Mouse (Mus musculus) left cerebral cortex, adult 11 months (tissue): ENCODE measurements around the gene Rreb1.

Experiments
- DNase-seq: peaks from one replicate; pipeline ENCODE4 v3.0.0; 2022; ENCODE audit warnings: low spot score

The Rreb1 gene

DNA sequence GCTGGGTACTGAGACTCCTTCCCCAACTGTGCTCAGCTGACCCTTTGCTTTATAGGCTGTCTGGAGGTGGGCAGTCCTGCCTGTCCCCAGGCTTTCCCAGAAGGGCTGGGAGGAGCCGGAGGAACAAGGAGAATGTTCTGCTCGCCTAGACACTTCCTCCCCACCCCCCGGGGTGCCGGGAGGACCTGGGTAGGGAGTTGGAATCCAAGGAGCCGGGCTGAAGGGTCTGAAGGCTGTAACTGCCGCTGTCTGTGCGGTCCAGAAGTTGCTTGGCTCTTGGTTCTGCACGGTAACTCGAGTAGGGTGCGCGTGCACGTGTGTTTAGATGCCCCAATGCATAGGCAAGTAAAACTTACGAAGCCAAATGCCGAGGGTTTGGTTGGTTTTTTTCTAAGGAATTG, 75.8 kb downstream of the Rreb1 start:
- DNase-seq = no peak

DNA sequence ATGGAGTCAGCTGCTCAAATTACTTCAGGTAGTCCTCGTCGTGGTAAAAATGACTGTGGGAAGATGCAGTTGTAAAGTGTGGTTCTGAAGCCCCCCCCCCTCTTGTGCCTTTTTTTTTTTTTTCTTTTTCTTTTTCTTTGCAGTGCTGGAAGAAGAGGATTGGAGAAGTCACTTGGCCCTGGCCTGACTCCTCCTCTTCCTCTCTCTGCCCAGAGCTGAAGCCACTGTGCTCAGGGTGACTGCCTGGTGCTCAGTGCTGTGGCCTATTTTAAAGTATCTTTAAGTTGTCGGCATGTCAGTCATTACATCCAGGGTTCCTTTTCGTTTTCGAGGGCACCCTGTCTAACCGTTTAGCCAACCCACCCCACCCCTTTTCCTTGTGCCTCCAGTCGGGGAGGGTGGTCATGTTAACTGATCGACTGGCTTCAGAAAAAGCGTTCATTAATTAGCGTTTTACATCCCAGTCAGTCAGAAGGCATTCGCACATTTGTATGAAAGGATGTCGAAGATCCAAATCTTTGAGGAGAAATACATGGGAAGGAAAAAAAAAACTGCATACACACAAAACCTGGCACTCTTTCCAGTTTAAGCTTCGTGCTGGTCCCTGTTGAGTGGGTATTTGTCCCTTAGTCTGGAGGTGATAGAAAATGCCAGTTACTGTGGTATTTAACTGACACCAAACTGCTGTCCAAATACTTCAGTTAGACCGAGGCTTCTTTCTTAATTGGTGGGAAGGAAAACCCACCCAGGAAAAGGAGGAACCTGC, 76.4 kb downstream of the Rreb1 start:
- no peak for DNase-seq

DNA sequence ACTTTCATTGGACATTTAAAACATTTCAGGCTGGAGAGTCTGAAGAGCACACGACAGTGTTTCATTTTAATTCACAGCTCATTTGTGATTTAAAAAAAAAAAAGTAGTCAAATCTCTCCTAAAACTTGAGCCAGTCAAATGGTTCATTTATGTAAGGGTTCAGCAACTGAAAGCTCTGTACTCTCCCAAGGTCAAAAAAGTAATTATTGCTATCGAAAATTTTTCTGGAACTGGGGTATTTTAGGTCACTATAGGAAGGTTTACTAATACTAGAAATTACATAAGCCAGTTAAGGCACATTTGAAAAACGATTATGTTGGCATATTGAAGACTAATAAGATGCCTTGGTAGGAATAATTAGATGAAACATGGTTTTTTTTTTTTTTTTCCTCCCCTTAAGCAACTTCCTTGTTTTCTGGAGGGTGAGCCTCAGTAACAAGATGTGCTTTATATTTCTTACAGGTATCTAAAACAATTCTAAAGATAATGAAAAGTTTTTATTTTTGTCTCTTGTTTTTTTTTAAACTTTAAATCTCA, 77.1 kb downstream of the Rreb1 start:
- no peak for DNase-seq

DNA sequence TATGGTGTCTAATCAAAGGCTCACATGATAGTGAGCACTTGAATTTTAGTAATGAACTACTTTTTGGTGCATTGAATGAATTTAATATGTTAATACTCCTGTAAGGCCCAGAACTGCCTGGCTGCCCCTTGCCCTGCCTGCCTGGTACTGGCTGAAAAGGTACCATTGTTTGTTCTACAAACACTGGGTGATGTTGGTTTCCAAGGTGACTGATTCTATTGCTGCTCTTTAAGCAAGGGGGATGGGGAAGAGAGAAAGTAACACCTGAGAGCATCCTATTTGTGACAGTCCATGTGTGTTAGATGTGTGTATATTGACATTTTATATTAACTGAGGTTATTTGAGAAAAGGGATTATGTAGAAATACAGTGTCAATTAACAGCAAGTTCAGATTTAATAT, 77.6 kb downstream of the Rreb1 start:
- DNase-seq = no peak

DNA sequence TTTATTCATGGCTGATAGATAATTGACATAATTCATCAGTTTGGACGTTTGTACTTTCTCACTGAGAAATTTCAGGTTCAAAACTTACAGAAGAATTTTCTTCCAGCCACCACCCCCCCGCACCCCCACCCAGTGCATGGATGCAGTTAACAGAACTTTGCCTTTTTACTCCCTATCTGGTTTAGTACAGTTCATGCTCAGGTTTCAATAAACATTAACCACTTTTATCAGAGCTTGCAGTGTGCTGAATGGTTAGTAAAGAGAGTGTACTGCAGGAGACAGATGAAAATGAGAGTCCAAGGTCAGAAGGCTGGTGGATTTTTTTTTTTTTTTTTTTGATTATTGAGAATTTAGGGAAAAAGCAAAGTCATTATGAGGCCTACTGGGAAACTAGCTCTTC, 78.3 kb downstream of the Rreb1 start:
- DNase-seq = no peak

DNA sequence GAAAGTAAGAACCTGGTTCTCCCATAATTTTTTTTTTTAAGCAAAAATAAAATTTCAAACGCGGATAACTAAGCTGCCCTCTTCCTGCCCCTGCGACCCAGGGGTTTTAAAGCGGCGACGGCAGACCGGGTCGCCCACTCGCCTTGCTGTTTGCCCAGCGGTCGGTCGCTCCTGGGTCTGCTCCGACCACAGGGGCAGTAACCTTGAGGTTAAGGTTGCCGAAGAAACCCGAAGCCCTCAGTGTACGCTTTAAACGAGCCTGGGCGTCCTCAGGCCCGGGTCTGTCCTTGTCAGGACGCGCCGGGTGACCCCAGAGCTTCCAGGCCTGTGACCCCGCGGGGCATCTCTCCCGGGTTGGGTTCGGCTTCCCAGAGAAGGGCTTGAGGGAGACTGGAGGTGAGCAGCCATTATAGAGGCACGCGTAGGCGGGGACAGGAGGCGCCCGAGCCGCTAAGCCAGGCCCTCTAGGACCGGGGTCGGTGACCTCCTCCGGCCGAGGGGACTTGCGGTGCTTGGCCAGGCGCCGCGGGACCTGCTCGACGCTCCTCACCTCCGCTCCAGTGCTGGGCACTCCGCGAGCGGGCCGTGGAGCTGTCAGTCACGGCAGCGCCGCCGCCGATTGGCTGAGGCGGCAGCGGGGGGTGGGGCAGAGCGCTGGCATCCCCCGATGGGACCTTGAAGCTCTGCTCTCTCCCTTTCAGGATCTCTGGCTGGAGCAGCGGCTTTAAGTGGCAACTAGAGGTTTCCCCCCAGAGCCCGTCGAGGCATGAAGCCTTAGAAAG, 79.3 kb downstream of the Rreb1 start:
- peak; percentile 79 for DNase-seq

DNA sequence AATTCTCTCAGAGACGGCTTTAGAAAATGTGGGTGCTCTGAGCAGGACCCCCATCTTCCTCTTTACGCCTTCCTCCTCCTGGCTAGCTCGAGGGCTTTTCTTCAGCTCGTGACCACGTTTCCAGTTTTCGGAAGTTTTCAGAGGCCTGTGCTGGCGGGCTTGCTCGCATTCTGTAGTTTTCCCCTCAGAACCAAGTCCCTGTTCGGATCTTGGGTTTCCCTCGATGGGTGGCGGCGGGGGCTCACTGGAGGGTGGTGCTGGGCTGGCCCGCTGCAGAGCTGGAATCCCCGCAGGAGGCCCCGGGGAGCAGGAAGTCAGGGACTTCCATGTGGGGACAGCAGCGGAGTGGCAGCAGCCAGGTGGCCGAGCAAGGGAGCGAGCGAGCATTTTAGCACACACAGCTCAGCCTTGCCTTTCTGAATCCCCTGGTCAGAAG, 79.9 kb downstream of the Rreb1 start:
- DNase-seq = no peak

DNA sequence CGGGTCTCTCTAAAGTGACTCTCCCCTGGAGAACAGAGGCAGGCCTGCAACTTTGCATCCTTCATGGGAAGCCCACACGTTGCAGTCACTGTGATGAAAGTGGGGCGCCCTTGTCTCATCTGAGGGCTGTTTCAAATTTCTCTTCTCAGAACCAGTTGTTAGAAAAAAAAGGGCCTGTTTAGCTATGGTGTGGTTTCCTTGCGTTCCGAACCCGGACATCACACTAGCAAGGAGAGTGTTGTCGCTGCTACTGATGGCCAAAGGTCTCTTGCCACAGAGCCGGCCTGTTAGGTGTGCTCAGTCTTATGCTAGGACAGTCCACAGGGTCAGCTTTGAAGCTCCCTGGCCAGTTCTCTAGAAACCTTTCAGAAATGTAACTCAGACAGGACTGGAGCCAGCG, 80.3 kb downstream of the Rreb1 start:
- no peak for DNase-seq

DNA sequence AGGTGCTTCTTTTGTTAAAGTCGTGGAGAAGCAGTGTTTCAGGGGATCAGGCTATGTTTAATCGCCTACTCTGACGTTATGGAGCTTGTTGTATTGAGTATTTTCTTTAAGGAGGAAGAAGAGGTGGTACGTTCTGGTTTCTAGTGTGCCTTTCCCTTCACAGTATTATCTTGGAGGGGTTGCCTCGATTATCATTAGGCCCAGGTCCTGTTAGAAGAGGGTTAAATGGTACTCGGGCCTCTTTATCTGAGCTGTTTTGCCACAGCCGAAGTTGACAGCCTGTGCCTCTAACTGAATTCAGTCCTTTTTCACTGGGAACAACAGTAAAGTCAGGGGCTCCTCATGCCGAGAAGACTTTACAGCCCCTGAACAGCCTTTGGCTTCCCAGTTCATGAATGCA, 81.6 kb downstream of the Rreb1 start:
- no peak for DNase-seq

DNA sequence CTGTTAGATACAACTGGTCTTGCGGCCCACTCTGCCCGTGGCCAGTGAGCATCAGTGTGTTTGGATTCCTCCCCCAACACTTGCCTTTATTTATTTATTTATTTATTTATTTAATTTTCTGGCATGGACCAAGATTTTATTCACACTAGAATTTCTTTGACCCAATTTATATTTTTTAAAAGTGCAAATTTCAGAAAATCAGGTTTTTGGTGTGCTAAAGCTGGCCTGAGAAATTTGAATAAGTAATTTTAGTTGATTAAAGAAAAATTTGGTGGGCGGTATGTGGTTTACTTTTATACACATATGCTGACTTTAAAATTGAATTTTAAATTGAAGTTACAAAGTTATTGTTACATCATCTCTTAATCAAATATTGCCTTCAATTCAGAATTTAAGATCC, 82.0 kb downstream of the Rreb1 start:
- no peak for DNase-seq

DNA sequence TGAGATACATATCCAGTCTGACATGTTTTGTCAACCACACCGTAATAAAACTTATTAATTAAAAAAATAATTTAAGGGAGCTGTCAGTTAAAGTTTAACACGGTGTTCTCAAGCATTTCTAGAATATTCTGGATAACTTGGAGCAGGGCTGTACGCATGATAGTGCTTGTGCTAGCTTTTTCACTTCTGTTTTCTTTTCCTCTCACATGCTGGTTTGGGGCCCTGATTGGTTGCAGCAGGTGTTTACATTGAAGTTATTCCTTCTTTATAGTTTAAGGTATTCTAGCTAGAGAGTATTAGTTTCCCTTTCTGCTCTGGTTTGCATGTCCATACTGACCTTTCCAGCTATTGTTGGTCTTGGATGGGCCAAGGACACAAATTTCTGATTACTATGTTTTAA, 82.6 kb downstream of the Rreb1 start:
- DNase-seq = no peak

DNA sequence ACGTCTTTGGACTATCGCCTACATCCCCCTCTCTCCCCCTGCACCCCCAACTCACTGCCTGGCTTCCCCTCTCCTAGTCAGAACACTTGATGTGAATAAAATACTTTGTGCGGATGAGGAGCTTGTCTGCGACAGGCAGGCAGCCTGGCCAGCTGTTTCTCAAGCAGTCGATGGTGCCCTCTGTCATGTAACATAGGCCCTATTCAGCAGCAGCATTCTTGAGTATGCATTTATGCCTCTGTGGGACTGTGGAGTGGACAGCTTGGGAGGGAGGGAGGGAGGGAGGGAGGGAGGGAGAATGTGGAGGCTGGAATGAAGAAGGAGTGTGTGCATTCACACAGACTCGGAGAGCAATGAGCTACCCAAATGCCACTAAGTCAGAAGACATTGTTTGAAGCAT, 84.3 kb downstream of the Rreb1 start:
- no peak for DNase-seq

DNA sequence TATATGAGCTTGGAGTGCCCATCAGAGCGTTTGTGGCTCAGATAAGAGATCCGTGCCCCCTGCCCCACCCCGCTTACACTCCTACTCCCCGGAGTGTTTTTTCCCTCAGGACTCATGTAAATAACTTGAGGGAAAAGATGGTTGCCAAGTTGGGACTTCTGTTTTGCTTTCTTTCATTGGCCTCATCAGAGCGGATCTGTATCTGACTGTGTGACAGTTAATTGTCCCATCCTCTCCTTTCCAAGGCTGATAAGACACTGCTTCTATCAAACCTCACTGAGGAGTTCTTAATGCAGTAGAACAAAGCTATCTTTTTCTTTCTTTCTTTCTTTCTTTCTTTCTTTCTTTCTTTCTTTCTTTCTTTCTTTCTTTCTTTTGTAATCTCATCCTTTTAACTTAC, 85.4 kb downstream of the Rreb1 start:
- DNase-seq = no peak

DNA sequence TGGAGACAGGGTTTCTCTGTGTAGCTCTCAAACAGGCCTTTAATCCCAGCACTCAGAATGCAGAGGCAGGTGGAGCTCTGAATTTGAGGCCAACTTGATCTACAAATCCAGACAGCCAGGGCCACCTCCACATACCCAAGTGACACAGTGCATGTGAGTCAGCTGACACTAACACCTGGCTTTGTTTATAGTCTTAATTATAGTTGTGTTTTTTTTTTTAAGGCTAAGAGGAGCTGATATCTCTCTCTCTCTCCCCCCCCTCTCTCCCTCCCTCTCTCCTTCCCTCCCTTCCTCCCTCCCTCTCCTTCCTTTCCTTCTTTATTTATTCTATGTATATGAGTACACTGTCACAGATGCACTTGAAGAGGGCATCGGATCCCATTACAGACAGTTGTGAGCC, 86.5 kb downstream of the Rreb1 start:
- no peak for DNase-seq

DNA sequence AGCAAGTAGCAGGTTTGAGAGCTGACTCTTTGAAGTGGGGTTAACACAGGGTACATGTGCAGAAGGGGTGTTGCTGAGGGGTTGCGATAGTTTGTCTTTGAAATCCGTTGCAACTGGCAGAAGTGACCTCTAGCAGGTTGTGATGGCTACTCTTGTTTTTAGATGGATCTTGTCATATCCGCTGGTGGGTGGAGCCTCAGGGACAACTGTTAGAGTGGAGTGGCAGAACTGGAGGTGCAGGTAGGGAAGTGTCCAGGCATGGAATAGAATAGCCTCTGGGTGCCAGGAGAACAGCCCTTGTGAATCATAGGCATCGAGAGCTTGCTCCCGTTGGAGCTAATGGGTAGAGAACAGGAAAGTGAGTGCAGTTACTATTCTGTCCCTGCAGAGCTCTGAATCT, 88.1 kb downstream of the Rreb1 start:
- DNase-seq = no peak

DNA sequence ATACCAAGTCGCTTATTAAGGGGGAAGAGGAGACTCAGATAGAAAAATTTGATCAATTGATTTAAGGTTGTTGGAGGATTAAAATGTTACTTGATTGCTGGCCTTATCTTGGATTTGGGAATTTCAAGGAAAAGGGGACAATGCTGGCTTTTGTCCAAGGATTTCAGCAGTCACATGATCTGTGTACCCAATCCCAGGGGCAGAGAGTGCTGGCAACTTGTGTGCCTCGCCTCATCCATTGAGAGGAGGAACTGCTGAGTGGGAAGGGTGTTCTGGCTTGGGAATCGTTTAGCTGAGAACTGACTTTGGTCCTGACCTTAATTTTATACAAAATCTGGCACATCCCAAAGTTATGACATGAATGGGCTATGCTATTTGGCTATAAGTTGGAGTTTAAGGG, 88.6 kb downstream of the Rreb1 start:
- no peak for DNase-seq

DNA sequence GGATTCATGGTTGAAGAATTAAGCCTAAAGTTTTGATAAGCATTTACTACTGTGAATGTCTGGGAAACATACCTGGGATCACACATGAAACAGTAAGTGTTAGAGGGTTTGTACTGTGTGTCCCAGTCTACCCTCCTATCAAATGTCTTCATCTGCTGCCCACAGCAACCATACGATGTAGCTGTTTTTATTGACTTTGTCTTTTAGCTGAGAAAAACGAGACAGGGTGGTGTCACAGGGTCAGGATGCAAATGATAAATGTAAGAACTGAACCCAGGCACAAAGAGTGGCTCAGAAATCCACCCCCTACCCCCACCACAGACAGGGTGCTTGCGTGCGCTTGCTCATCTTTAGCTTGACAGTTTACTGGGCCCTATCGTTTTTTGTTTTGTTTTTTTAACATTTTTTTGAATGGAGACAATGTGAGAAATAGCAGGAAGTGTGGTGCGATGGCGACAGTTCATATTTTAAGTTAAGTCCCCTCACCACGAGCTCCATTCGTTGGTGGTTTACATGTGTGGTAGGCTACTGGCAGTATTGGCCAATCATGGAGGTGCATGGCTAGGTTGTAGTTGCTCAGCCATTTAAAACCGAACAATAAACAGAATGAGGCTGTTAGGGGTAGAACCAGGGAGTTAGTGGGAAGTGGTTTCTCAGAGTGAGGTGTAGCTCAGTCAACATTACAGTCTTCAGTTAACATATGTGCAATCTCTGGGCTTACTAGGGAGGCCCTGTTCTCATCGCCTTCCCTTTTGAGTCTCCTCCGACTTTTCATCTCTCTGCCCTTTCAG, 92.1 kb downstream of the Rreb1 start:
- no peak for DNase-seq

DNA sequence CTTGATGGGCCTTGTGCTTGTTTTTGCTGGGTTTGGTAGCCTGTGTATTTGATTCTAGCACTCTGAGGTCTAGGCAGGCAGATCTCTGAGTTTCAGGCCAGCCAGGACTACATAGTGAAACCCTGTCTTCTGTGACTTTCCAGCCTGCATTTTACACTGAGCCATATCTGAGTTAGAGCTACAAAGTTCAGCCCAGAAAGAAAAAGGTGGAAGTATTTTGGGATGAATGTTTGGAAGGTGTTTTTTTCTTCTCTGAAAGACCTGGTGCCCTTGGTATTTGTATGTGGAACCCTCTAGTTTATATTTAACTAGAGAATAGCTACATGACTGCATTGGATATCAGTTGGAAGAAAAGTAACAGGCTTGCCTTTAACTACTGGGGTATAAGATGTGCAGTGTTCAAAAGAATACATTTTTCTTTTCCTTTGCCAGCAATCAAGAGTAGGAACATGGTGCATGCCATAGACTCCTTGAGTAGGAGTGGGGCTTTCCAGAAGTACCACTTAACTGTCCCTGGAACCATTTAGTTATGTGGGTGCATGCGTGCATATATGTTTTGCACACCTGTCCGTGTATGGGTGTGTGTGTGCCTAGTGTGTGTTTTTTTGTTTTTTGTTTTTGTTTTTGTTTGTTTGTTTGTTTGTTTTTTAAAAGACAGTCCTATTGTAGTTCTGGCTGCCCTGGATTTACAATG, 94.1 kb downstream of the Rreb1 start:
- DNase-seq = no peak

DNA sequence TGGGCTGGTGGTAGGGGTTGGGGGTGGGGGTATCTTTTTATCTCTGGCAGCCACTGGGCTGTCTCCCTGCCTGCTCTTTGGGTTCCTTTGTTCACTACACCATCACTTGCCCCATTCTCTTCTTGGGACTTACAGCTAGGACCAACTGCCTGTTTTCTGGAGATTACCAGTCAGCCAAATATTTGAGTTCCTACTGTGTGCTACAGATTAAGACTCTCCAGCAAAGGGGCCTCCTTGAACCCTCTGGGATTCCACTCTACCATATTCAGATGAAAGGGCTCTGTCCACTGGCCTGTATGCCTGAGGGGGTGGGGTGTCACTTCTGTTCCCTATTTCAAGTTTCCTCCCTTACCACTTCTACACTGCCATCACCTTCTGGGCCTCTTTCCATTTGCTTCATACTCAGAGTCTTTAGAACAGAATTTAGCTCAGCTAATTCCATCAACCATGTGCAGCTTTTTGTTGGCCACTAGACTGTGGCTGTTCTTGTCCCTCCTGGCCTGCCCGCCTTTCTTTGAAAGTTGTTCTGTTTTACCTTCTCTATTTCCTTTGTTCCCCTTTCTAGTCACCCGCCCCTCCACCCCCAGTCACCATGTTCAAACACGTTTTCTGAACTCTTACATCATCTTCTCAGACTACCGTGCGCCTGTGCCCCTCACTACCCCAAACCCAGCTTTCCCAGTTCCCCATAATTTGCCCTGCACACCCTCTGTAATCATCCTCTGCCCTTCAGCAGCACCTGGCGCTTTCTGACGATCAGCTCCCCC, 95.1 kb downstream of the Rreb1 start:
- no peak for DNase-seq

DNA sequence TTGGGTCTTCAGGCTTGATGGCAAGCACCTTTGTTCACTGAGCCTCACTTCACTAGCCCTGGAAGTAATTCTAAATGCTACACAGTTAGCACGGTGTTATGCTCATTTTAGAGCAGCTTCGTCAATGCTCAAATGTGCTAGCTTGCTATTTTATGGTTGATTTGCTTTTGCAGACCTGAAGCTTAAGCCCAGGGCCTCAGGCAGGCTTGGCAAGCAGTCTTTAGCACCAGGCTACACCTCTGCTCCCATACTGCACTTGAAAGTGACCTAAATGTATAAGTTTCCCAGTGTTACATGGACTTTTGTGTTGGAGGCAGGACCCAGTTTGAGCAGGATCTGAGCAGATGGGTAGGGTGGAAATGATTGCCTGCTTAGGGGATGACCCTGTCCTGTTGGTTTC, 97.7 kb downstream of the Rreb1 start:
- no peak for DNase-seq

DNA sequence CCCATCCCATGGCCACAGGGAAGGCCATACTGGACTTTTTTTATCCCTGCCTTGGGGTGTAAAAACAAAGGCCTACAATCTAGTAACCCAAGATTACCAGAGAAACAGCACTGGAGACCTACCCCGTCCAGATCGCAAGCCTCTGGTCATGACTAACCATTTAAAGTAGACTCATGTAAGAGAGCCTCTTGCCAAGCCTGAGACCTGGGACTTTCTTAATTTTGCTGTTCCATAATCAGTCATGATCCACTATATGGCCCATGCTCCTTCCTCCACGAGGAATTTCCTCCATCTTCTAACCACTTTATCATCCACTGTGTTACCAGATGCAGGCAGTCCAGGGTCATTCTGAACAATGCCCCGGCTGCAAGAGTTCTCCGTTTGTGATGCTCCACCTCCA, 98.2 kb downstream of the Rreb1 start:
- DNase-seq = no peak
